Mouse (Mus musculus) embryonic facial prominence, embryonic 14.5 days (tissue): ENCODE results near the gene Dpep1. TPM values are rescaled to one million over a fixed set of nuclear protein-coding genes. Genes with fewer than 3 reads are reported as not detected.

Experiments used
- ATAC-seq: fragments of 200-750 bp; cut with Nextera tagmentation; 2 replicates; pipeline ENCODE4 v1.8.0; 2017; ENCODE audit warnings: low read depth, moderate number of reproducible peaks, moderate TSS enrichment
- DNase-seq: peaks from one replicate; pipeline ENCODE4 v3.0.0-alpha.2; 2015; ENCODE audit warnings: low spot score
- H3K27ac ChIP-seq: fragments of 300-500 bp; sonication (generic); replicated peaks from 2 replicates; pipeline ENCODE4 v1.5.1; 2014; ENCODE audit warnings: low read depth, mild to moderate bottlenecking, low read length, moderate library complexity
- H3K27me3 ChIP-seq: fragments of 300-500 bp; sonication (generic); replicated peaks from 2 replicates; pipeline ENCODE4 v1.6.1; 2014; ENCODE audit warnings: low read length; ENCODE audit not compliant: control insufficient read depth, insufficient read depth
- H3K36me3 ChIP-seq: fragments of 300-500 bp; sonication (generic); 2 replicates; pipeline ENCODE4 v1.6.1; 2014; ENCODE audit warnings: low read length, mixed read lengths; ENCODE audit not compliant: control insufficient read depth, insufficient read depth
- H3K4me1 ChIP-seq: fragments of 300-500 bp; sonication (generic); 2 replicates; pipeline ENCODE4 v1.6.1; 2014; ENCODE audit warnings: antibody characterized with exemption, low read length; ENCODE audit not compliant: control insufficient read depth, insufficient read depth
- H3K4me2 ChIP-seq: fragments of 300-500 bp; sonication (generic); 2 replicates; pipeline ENCODE4 v1.6.1; 2014; ENCODE audit warnings: low read depth, mild to moderate bottlenecking, low read length, moderate library complexity, mixed read lengths
- H3K4me3 ChIP-seq: fragments of 300-500 bp; sonication (generic); 2 replicates; pipeline ENCODE4 v1.5.1; 2014; ENCODE audit warnings: low read depth, mild to moderate bottlenecking, low read length
- H3K9ac ChIP-seq: fragments of 300-500 bp; sonication (generic); 2 replicates; pipeline ENCODE4 v1.6.1; 2014; ENCODE audit warnings: low read depth, mild to moderate bottlenecking, low read length, moderate library complexity, mixed read lengths
- H3K9me3 ChIP-seq: fragments of 300-500 bp; sonication (generic); 2 replicates; pipeline ENCODE4 v1.6.1; 2016; ENCODE audit warnings: low read length; ENCODE audit not compliant: control insufficient read depth
- WGBS: fragments of 180-500 bp; shearing (Covaris S2); extraction: QIAGEN DNeasy Blood & Tissue Kit; methylation state at CpG from one replicate; pipeline ENCODE4 v1.1.7; 2014; 5-methylcytosine and 5-hydroxymethylcytosine counted together
- polyA plus RNA-seq: library from polyadenylated mRNA; unstranded; fragments of >200 nt; fragmentation: Nextera tagmentation; extraction: Ambion mirVana; gene quantifications from 2 replicates; pipeline ENCODE4 v1.2.1, GENCODE M21; 2014

The Dpep1 gene
- polyA plus RNA-seq: 7.0 and 9.2 TPM in 2 replicates

- Histone ChIP-seq H3K27me3 (no peaks in the 10 kb centered on the region), H3K4me2 (no peak within 1 kb of the TSS), H3K4me1 (peaks cover 21% of the 10 kb centered on the region), H3K4me3 (no peak within 1 kb of the TSS), H3K27ac (peak within 1 kb of the TSS; percentile 72), H3K36me3 (no peaks in the 10 kb centered on the region), H3K9ac (0 out of 2 replicates have a peak within 1 kb of the TSS, but pooled peaks have one; percentile 9), H3K9me3 (no peaks in the 10 kb centered on the region)
- ATAC-seq: peak; percentile 35; the same call in 1 of the 2 replicates
- peak; percentile 69 for DNase-seq
- 15% methylated on average over 17 of the region's 19 CpGs for WGBS
Measured at GRCm38 (mm10) chr8:123185566-123186409, at the start of gene Dpep1. Gene Dpep1, plus strand, starts transcription at chr8:123186242.

GRCm38 (mm10) chr8:123136287-123136686 is 49.8 kb upstream of the Dpep1 start:
- Histone ChIP-seq H3K27ac (no peak overlapping the region), H3K4me3 (no peak overlapping the region), H3K27me3 (no peaks in the 10 kb centered on the region), H3K4me2 (no peak overlapping the region), H3K4me1 (peaks cover 21% of the 10 kb centered on the region), H3K9ac (no peak overlapping the region), H3K36me3 (no peaks in the 10 kb centered on the region), H3K9me3 (peaks cover 3% of the 10 kb centered on the region; the same call in 1 of the 2 replicates)
- DNase-seq: peak; percentile 12
- WGBS: 77% methylated on average over 9 of the region's 9 CpGs
- no peak for ATAC-seq

GRCm38 (mm10) chr8:123137645-123138077 is 48.4 kb upstream of the Dpep1 start:
- Histone ChIP-seq H3K27me3 (no peaks in the 10 kb centered on the region), H3K4me2 (no peak overlapping the region), H3K27ac (peak overlapping the region; percentile 91), H3K9ac (peak overlapping the region; percentile 34; the same call in 1 of the 2 replicates), H3K36me3 (no peaks in the 10 kb centered on the region), H3K4me3 (no peak overlapping the region), H3K4me1 (peaks cover 31% of the 10 kb centered on the region), H3K9me3 (peaks cover 3% of the 10 kb centered on the region; the same call in 1 of the 2 replicates)
- peak; percentile 94 for ATAC-seq
- DNase-seq: peak; percentile 98
- 0% methylated on average over 1 of the region's 2 CpGs for WGBS

- no peak for DNase-seq
- Histone ChIP-seq H3K4me1 (peaks cover 32% of the 10 kb centered on the region), H3K27ac (no peak overlapping the region)
Measured at GRCm38 (mm10) chr8:123138741-123139140, 47.3 kb upstream of the Dpep1 start.

GRCm38 (mm10) chr8:123141741-123142462 is 44.1 kb upstream of the Dpep1 start:
- Histone ChIP-seq H3K4me3 (no peak overlapping the region), H3K9me3 (no peaks in the 10 kb centered on the region), H3K36me3 (no peaks in the 10 kb centered on the region), H3K27ac (peak overlapping the region; percentile 91), H3K4me1 (peaks cover 32% of the 10 kb centered on the region), H3K27me3 (no peaks in the 10 kb centered on the region), H3K4me2 (no peak overlapping the region), H3K9ac (no peak overlapping the region)
- DNase-seq: peak; percentile 96
- WGBS: 47% methylated on average over 14 of the region's 14 CpGs
- ATAC-seq: peak; percentile 49

More at GRCm38 (mm10) chr8:123138741-123139140, 47.3 kb upstream of the Dpep1 start:
- H3K9me3 ChIP-seq: no peaks in the 10 kb centered on the region
- WGBS: 55% methylated on average over 4 of the region's 4 CpGs
- H3K27me3 ChIP-seq: no peaks in the 10 kb centered on the region
- no peak for ATAC-seq
- no peaks in the 10 kb centered on the region for H3K36me3 ChIP-seq
- no peak overlapping the region for H3K9ac ChIP-seq
- no peak overlapping the region for H3K4me2 ChIP-seq
- no peak overlapping the region for H3K4me3 ChIP-seq

- peaks cover 16% of the 10 kb centered on the region; the same call in 1 of the 2 replicates for H3K4me1 ChIP-seq
- WGBS: 48% methylated on average over 6 of the region's 6 CpGs
- H3K9ac ChIP-seq: no peak overlapping the region
- H3K9me3 ChIP-seq: no peaks in the 10 kb centered on the region
- peak; percentile 90 for DNase-seq
- H3K4me3 ChIP-seq: no peak overlapping the region
- no peak for ATAC-seq
- H3K4me2 ChIP-seq: no peak overlapping the region
- H3K36me3 ChIP-seq: no peaks in the 10 kb centered on the region
- no peaks in the 10 kb centered on the region for H3K27me3 ChIP-seq
- 0 out of 2 replicates have a peak overlapping the region, but pooled peaks have one; percentile 68 for H3K27ac ChIP-seq
Measured at GRCm38 (mm10) chr8:123145279-123145678, 40.8 kb upstream of the Dpep1 start.

- no peaks in the 10 kb centered on the region for H3K27me3 ChIP-seq
- H3K36me3 ChIP-seq: no peaks in the 10 kb centered on the region
- no peak overlapping the region for H3K4me3 ChIP-seq
- WGBS: 53% methylated on average over 7 of the region's 7 CpGs
- H3K4me1 ChIP-seq: peaks cover 16% of the 10 kb centered on the region; the same call in 1 of the 2 replicates
- no peak overlapping the region for H3K4me2 ChIP-seq
- no peak for ATAC-seq
- H3K9ac ChIP-seq: no peak overlapping the region
- no peaks in the 10 kb centered on the region for H3K9me3 ChIP-seq
- peak; percentile 62 for DNase-seq
- peak overlapping the region; percentile 66 for H3K27ac ChIP-seq
Measured at GRCm38 (mm10) chr8:123146390-123146789, 39.7 kb upstream of the Dpep1 start.

- ATAC-seq (peak; percentile 62; the same call in 1 of the 2 replicates), DNase-seq (peak; percentile 56)
- H3K4me3 ChIP-seq: no peak overlapping the region
- 49% methylated on average over 9 of the region's 9 CpGs for WGBS
- 0 out of 2 replicates have a peak, but pooled peaks cover 2% of the 10 kb centered on the region for H3K4me1 ChIP-seq
- no peaks in the 10 kb centered on the region for H3K27me3 ChIP-seq
- H3K36me3 ChIP-seq: no peaks in the 10 kb centered on the region
- H3K27ac ChIP-seq: 0 out of 2 replicates have a peak overlapping the region, but pooled peaks have one; percentile 15
- H3K4me2 ChIP-seq: no peak overlapping the region
- H3K9ac ChIP-seq: no peak overlapping the region
- no peaks in the 10 kb centered on the region for H3K9me3 ChIP-seq
Measured at GRCm38 (mm10) chr8:123150737-123151171, 35.3 kb upstream of the Dpep1 start.
